Mouse (Mus musculus): Measurements from ENCODE around the gene Stk32b. TPM values are rescaled to one million over a fixed set of nuclear protein-coding genes. Genes with fewer than 3 reads are reported as not detected.

The Stk32b gene
- polyA plus RNA-seq, 1 experiment: 2.9 TPM

GRCm38 (mm10) chr5:37520441-37520840 lies 196.5 kb downstream of the Stk32b start:
- Histone ChIP-seq H3K27me3 (ENCODE audit: control insufficient read depth, insufficient read depth, low read length) (no peaks in the 10 kb centered on the region), H3K4me1 (ENCODE audit: control insufficient read depth, insufficient read depth, low read length) (no peaks in the 10 kb centered on the region), H3K27ac (ENCODE audit: control insufficient read depth, insufficient read depth, low read depth, low read length) (no peak overlapping the region), H3K36me3 (ENCODE audit: control insufficient read depth, insufficient read depth, low read length) (no peaks in the 10 kb centered on the region), H3K4me3 (ENCODE audit: control insufficient read depth, low read depth, low read length) (no peak overlapping the region)
- TF ChIP-seq POLR2A (IDR thresholded peaks at IDR 0.05; ENCODE audit: control insufficient read depth, low read depth, low read length) (no peak), CTCF (IDR thresholded peaks at IDR 0.05; ENCODE audit: control insufficient read depth, insufficient read depth, insufficient replicate concordance, low read depth, low read length) (no peak)

GRCm38 (mm10) chr5:37512479-37512878 lies 204.5 kb downstream of the Stk32b start:
- Histone ChIP-seq H3K4me3 (ENCODE audit: control insufficient read depth, low read depth, low read length) (no peak overlapping the region), H3K27me3 (ENCODE audit: control insufficient read depth, insufficient read depth, low read length) (no peaks in the 10 kb centered on the region), H3K36me3 (ENCODE audit: control insufficient read depth, insufficient read depth, low read length) (no peaks in the 10 kb centered on the region), H3K27ac (ENCODE audit: control insufficient read depth, insufficient read depth, low read depth, low read length) (no peak overlapping the region), H3K4me1 (ENCODE audit: control insufficient read depth, insufficient read depth, low read length) (no peaks in the 10 kb centered on the region)
- TF ChIP-seq POLR2A (IDR thresholded peaks at IDR 0.05; ENCODE audit: control insufficient read depth, low read depth, low read length) (no peak), CTCF (IDR thresholded peaks at IDR 0.05; ENCODE audit: control insufficient read depth, insufficient read depth, insufficient replicate concordance, low read depth, low read length) (no peak)

GRCm38 (mm10) chr5:37506880-37507519 lies 210.0 kb downstream of the Stk32b start:
- H3K27ac ChIP-seq (ENCODE audit: control insufficient read depth, insufficient read depth, low read depth, low read length): no peak overlapping the region
- TF ChIP-seq CTCF (IDR thresholded peaks at IDR 0.05; ENCODE audit: control insufficient read depth, insufficient read depth, insufficient replicate concordance, low read depth, low read length): no peak
- no peak for TF ChIP-seq POLR2A (IDR thresholded peaks at IDR 0.05; ENCODE audit: control insufficient read depth, low read depth, low read length)
- no peaks in the 10 kb centered on the region for H3K36me3 ChIP-seq (ENCODE audit: control insufficient read depth, insufficient read depth, low read length)
- no peaks in the 10 kb centered on the region for H3K4me1 ChIP-seq (ENCODE audit: control insufficient read depth, insufficient read depth, low read length)
- no peaks in the 10 kb centered on the region for H3K27me3 ChIP-seq (ENCODE audit: control insufficient read depth, insufficient read depth, low read length)
- H3K4me3 ChIP-seq (ENCODE audit: control insufficient read depth, low read depth, low read length): no peak overlapping the region

GRCm38 (mm10) chr5:37494984-37495476 lies 221.9 kb downstream of the Stk32b start:
- H3K27ac ChIP-seq (ENCODE audit: control insufficient read depth, insufficient read depth, low read depth, low read length): no peak overlapping the region
- TF ChIP-seq POLR2A (IDR thresholded peaks at IDR 0.05; ENCODE audit: control insufficient read depth, low read depth, low read length): no peak
- TF ChIP-seq CTCF (IDR thresholded peaks at IDR 0.05; ENCODE audit: control insufficient read depth, insufficient read depth, insufficient replicate concordance, low read depth, low read length): no peak
- no peaks in the 10 kb centered on the region for H3K4me1 ChIP-seq (ENCODE audit: control insufficient read depth, insufficient read depth, low read length)
- H3K36me3 ChIP-seq (ENCODE audit: control insufficient read depth, insufficient read depth, low read length): no peaks in the 10 kb centered on the region
- no peak overlapping the region for H3K4me3 ChIP-seq (ENCODE audit: control insufficient read depth, low read depth, low read length)
- no peaks in the 10 kb centered on the region for H3K27me3 ChIP-seq (ENCODE audit: control insufficient read depth, insufficient read depth, low read length)

- Histone ChIP-seq H3K4me1 (ENCODE audit: control insufficient read depth, insufficient read depth, low read length) (no peaks in the 10 kb centered on the region), H3K36me3 (ENCODE audit: control insufficient read depth, insufficient read depth, low read length) (no peaks in the 10 kb centered on the region), H3K4me3 (ENCODE audit: control insufficient read depth, low read depth, low read length) (no peak overlapping the region), H3K27ac (ENCODE audit: control insufficient read depth, insufficient read depth, low read depth, low read length) (no peak overlapping the region), H3K27me3 (ENCODE audit: control insufficient read depth, insufficient read depth, low read length) (no peaks in the 10 kb centered on the region)
- TF ChIP-seq POLR2A (IDR thresholded peaks at IDR 0.05; ENCODE audit: control insufficient read depth, low read depth, low read length) (no peak), CTCF (IDR thresholded peaks at IDR 0.05; ENCODE audit: control insufficient read depth, insufficient read depth, insufficient replicate concordance, low read depth, low read length) (no peak)
Measured at GRCm38 (mm10) chr5:37472025-37472608, 244.9 kb downstream of the Stk32b start.

- Histone ChIP-seq H3K4me1 (ENCODE audit: control insufficient read depth, insufficient read depth, low read length) (no peaks in the 10 kb centered on the region), H3K36me3 (ENCODE audit: control insufficient read depth, insufficient read depth, low read length) (no peaks in the 10 kb centered on the region), H3K27me3 (ENCODE audit: control insufficient read depth, insufficient read depth, low read length) (no peaks in the 10 kb centered on the region), H3K4me3 (ENCODE audit: control insufficient read depth, low read depth, low read length) (no peak overlapping the region), H3K27ac (ENCODE audit: control insufficient read depth, insufficient read depth, low read depth, low read length) (no peak overlapping the region)
- no peak for TF ChIP-seq POLR2A (IDR thresholded peaks at IDR 0.05; ENCODE audit: control insufficient read depth, low read depth, low read length)
Measured at GRCm38 (mm10) chr5:37471584-37471983, 245.4 kb downstream of the Stk32b start.

GRCm38 (mm10) chr5:37469031-37469430 lies 247.9 kb downstream of the Stk32b start:
- Histone ChIP-seq H3K27ac (ENCODE audit: control insufficient read depth, insufficient read depth, low read depth, low read length) (no peak overlapping the region), H3K36me3 (ENCODE audit: control insufficient read depth, insufficient read depth, low read length) (no peaks in the 10 kb centered on the region), H3K4me1 (ENCODE audit: control insufficient read depth, insufficient read depth, low read length) (no peaks in the 10 kb centered on the region), H3K4me3 (ENCODE audit: control insufficient read depth, low read depth, low read length) (no peak overlapping the region), H3K27me3 (ENCODE audit: control insufficient read depth, insufficient read depth, low read length) (no peaks in the 10 kb centered on the region)
- TF ChIP-seq CTCF (IDR thresholded peaks at IDR 0.05; ENCODE audit: control insufficient read depth, insufficient read depth, insufficient replicate concordance, low read depth, low read length): no peak
- no peak for TF ChIP-seq POLR2A (IDR thresholded peaks at IDR 0.05; ENCODE audit: control insufficient read depth, low read depth, low read length)

Measured in testis, adult 2 months (tissue).